Mouse (Mus musculus): ENCODE measurements around the gene Slc26a5.

The Slc26a5 gene

GRCm38 (mm10) chr5:21865346-21866107, at the start of gene Slc26a5:
Gene Slc26a5, minus strand, starts transcription at chr5:21865604.
- DNase-seq (ENCODE audit: low spot score in 2 of 2) = no peak

GRCm38 (mm10) chr5:21914776-21915175, 49.4 kb upstream of the Slc26a5 start:
- no peak for DNase-seq (ENCODE audit: low spot score in 2 of 2)

GRCm38 (mm10) chr5:21912835-21913530, 47.6 kb upstream of the Slc26a5 start:
- no peak for DNase-seq (ENCODE audit: low spot score in 2 of 2)

GRCm38 (mm10) chr5:21910726-21911125, 45.3 kb upstream of the Slc26a5 start:
- no peak for DNase-seq (ENCODE audit: low spot score in 2 of 2)

GRCm38 (mm10) chr5:21909713-21910112, 44.3 kb upstream of the Slc26a5 start:
- DNase-seq (ENCODE audit: low spot score in 2 of 2) = no peak

GRCm38 (mm10) chr5:21901411-21901810, 36.0 kb upstream of the Slc26a5 start:
- DNase-seq (ENCODE audit: low spot score in 2 of 2) = no peak

- DNase-seq (ENCODE audit: low spot score in 2 of 2) = no peak
These were observed 35.5 kb upstream of the Slc26a5 start for GRCm38 (mm10) chr5:21900891-21901290.

GRCm38 (mm10) chr5:21898875-21899274, 33.5 kb upstream of the Slc26a5 start:
- no peak for DNase-seq (ENCODE audit: low spot score in 2 of 2)

- DNase-seq (ENCODE audit: low spot score in 2 of 2) = no peak
These were observed 31.2 kb upstream of the Slc26a5 start for GRCm38 (mm10) chr5:21896586-21896985.

- DNase-seq (ENCODE audit: low spot score in 2 of 2) = no peak
These were observed 28.8 kb upstream of the Slc26a5 start for GRCm38 (mm10) chr5:21894168-21894567.

- DNase-seq (ENCODE audit: low spot score in 2 of 2) = no peak
These were observed 1.3 kb upstream of the Slc26a5 start for GRCm38 (mm10) chr5:21866750-21867149.

- no peak for DNase-seq (ENCODE audit: low spot score in 2 of 2)
These were observed 908 bp upstream of the Slc26a5 start for GRCm38 (mm10) chr5:21866311-21866712.

GRCm38 (mm10) chr5:21858653-21859052, 6.8 kb downstream of the Slc26a5 start:
- no peak for DNase-seq (ENCODE audit: low spot score in 2 of 2)

- no peak for DNase-seq (ENCODE audit: low spot score in 2 of 2)
These were observed 13.6 kb downstream of the Slc26a5 start for GRCm38 (mm10) chr5:21851679-21852340.

- no peak for DNase-seq (ENCODE audit: low spot score in 2 of 2)
These were observed 18.0 kb downstream of the Slc26a5 start for GRCm38 (mm10) chr5:21847438-21847837.

GRCm38 (mm10) chr5:21846616-21847290, 18.7 kb downstream of the Slc26a5 start:
- no peak for DNase-seq (ENCODE audit: low spot score in 2 of 2)

- DNase-seq (ENCODE audit: low spot score in 2 of 2) = no peak
These were observed 20.7 kb downstream of the Slc26a5 start for GRCm38 (mm10) chr5:21844676-21845075.

- no peak for DNase-seq (ENCODE audit: low spot score in 2 of 2)
These were observed 33.6 kb downstream of the Slc26a5 start for GRCm38 (mm10) chr5:21831761-21832160.

GRCm38 (mm10) chr5:21828855-21829254, 36.5 kb downstream of the Slc26a5 start:
- no peak for DNase-seq (ENCODE audit: low spot score in 2 of 2)

GRCm38 (mm10) chr5:21827643-21828042, 37.8 kb downstream of the Slc26a5 start:
- DNase-seq (ENCODE audit: low spot score in 2 of 2) = no peak

GRCm38 (mm10) chr5:21826370-21826769, 39.0 kb downstream of the Slc26a5 start:
- DNase-seq (ENCODE audit: low spot score in 2 of 2) = no peak

GRCm38 (mm10) chr5:21813994-21814393, 51.4 kb downstream of the Slc26a5 start:
- peak; percentile 21 to 25 for DNase-seq (ENCODE audit: low spot score in 2 of 2)
